Mouse (Mus musculus) CH12.LX (cell line): ENCODE results near the gene Samd4b. TPM values are rescaled to one million over a fixed set of nuclear protein-coding genes. Genes with fewer than 3 reads are reported as not detected.

Experiments used
- DNase-seq: peaks from one replicate; pipeline ENCODE4 v3.0.0-alpha.2; 2013; ENCODE audit errors: extremely low read depth
- H3K27ac ChIP-seq: 2 replicates; pipeline ENCODE4 v1.5.1; 2012; ENCODE audit warnings: low read depth, mild to moderate bottlenecking, control low read depth, moderate library complexity; ENCODE audit not compliant: insufficient read depth
- H3K27me3 ChIP-seq: replicated peaks from 2 replicates; pipeline ENCODE3; 2012; ENCODE audit warnings: inconsistent platforms
- H3K36me3 ChIP-seq, 2 experiments: replicated peaks in 1 of 2; 2 replicates each; pipeline versions ENCODE3 to v1.6.1; 2012; ENCODE audit warnings: inconsistent platforms in 1 of 2, low read length in 1 of 2, mild to moderate bottlenecking in 1 of 2, mixed read lengths in 1 of 2, moderate library complexity in 1 of 2; ENCODE audit not compliant: control insufficient read depth in 1 of 2, insufficient read depth in 1 of 2
- H3K4me1 ChIP-seq, 2 experiments: 2 replicates each; pipeline ENCODE4 v1.6.1; 2012; ENCODE audit warnings: inconsistent platforms in 1 of 2, moderate library complexity in 1 of 2; ENCODE audit not compliant: insufficient read depth in 2 of 2, control insufficient read depth in 1 of 2
- H3K4me2 ChIP-seq: 2 replicates; pipeline ENCODE4 v1.6.1; 2012; ENCODE audit warnings: low read depth, mild to moderate bottlenecking, control low read depth; ENCODE audit not compliant: poor library complexity, insufficient read depth, severe bottlenecking
- H3K4me3 ChIP-seq, 3 experiments: fragments of 150-350 bp in 1 of 3; sonication (generic) in 1 of 3; replicated peaks in 1 of 3; 2 replicates each; pipeline versions ENCODE3 to v1.5.1; 2011 to 2012; ENCODE audit warnings: low read depth in 2 of 3, low read length in 2 of 3, mild to moderate bottlenecking in 2 of 3, moderate library complexity in 2 of 3, control low read depth in 1 of 3, improper control_type of control experiment in 1 of 3, inconsistent platforms in 1 of 3, mixed read lengths in 1 of 3; ENCODE audit not compliant: poor library complexity in 1 of 3
- H3K79me2 ChIP-seq: replicated peaks from 2 replicates; pipeline ENCODE4 v1.6.1; 2012; ENCODE audit warnings: mild to moderate bottlenecking, moderate library complexity; ENCODE audit not compliant: control insufficient read depth, poor library complexity, insufficient read depth, severe bottlenecking; ENCODE audit errors: extremely low read depth
- H3K9ac ChIP-seq: 2 replicates; pipeline ENCODE4 v1.6.1; 2012; ENCODE audit warnings: low read depth, mild to moderate bottlenecking, control low read depth, moderate library complexity; ENCODE audit not compliant: insufficient read depth
- H3K9me3 ChIP-seq: replicated peaks from 2 replicates; pipeline ENCODE3; 2012; ENCODE audit warnings: low read length, inconsistent platforms, mixed read lengths
- CHD1 ChIP-seq: IDR thresholded peaks from 2 replicates; pipeline ENCODE4 v1.6.1; 2012; ENCODE audit warnings: low read depth, low read length, improper control_type of control experiment, inconsistent platforms
- CTCF ChIP-seq, 2 experiments: IDR thresholded peaks in 1 of 2; conservative IDR thresholded peaks in 1 of 2; 2 replicates each; pipeline ENCODE4 v1.5.1; 2011 to 2012; ENCODE audit warnings: low read depth in 2 of 2, low read length in 2 of 2, improper control_type of control experiment in 1 of 2, inconsistent platforms in 1 of 2, mild to moderate bottlenecking in 1 of 2, moderate library complexity in 1 of 2
- ELF1 ChIP-seq: IDR thresholded peaks from 2 replicates; pipeline ENCODE4 v1.6.1; 2014; ENCODE audit warnings: low read depth, mild to moderate bottlenecking, inconsistent platforms, low read length, improper control_type of control experiment
- EP300 ChIP-seq: IDR thresholded peaks from 2 replicates; pipeline ENCODE4 v1.6.1; 2011; ENCODE audit warnings: low read length, improper control_type of control experiment
- ETS1 ChIP-seq: conservative IDR thresholded peaks from 2 replicates; pipeline ENCODE4 v1.6.1; 2012; ENCODE audit warnings: low read depth, mild to moderate bottlenecking, inconsistent platforms, low read length, improper control_type of control experiment, moderate library complexity
- GABPA ChIP-seq: IDR thresholded peaks from 2 replicates; pipeline ENCODE4 v1.6.1; 2012; ENCODE audit warnings: low read depth, low read length, improper control_type of control experiment, inconsistent platforms; ENCODE audit not compliant: insufficient replicate concordance
- HCFC1 ChIP-seq: IDR thresholded peaks from 2 replicates; pipeline ENCODE4 v1.6.1; 2012; ENCODE audit warnings: low read depth, mild to moderate bottlenecking, inconsistent platforms, low read length, improper control_type of control experiment
- IRF4 ChIP-seq: IDR thresholded peaks from 2 replicates; pipeline ENCODE4 v1.6.1; 2014; ENCODE audit warnings: low read depth, mild to moderate bottlenecking, inconsistent platforms, low read length, improper control_type of control experiment
- JUND ChIP-seq: conservative IDR thresholded peaks from 2 replicates; pipeline ENCODE4 v1.6.1; 2011; ENCODE audit warnings: low read depth, low read length, improper control_type of control experiment
- MAFK ChIP-seq: IDR thresholded peaks from 2 replicates; pipeline ENCODE4 v1.6.1; 2011; ENCODE audit warnings: low read length, improper control_type of control experiment; ENCODE audit not compliant: insufficient replicate concordance
- MAZ ChIP-seq: IDR thresholded peaks from 2 replicates; pipeline ENCODE4 v1.6.1; 2012; ENCODE audit warnings: low read depth, mild to moderate bottlenecking, inconsistent platforms, low read length, improper control_type of control experiment, moderate library complexity
- MEF2A ChIP-seq: IDR thresholded peaks from 2 replicates; pipeline ENCODE4 v1.6.1; 2014; ENCODE audit warnings: low read depth, mild to moderate bottlenecking, inconsistent platforms, low read length, improper control_type of control experiment, borderline replicate concordance
- MYC ChIP-seq: IDR thresholded peaks from 2 replicates; pipeline ENCODE4 v1.6.1; 2011; ENCODE audit warnings: low read depth, mild to moderate bottlenecking, improper control_type of control experiment, low read length
- NRF1 ChIP-seq: IDR thresholded peaks from 2 replicates; pipeline ENCODE4 v1.6.1; 2014; ENCODE audit warnings: low read depth, mild to moderate bottlenecking, inconsistent platforms, low read length, improper control_type of control experiment, moderate library complexity
- POLR2A ChIP-seq: IDR thresholded peaks from 2 replicates; pipeline ENCODE4 v1.6.1; 2011; ENCODE audit warnings: low read depth, mild to moderate bottlenecking, improper control_type of control experiment, low read length
- POLR2AphosphoS2 ChIP-seq: IDR thresholded peaks from 2 replicates; pipeline ENCODE4 v1.6.1; 2011; ENCODE audit warnings: low read depth, low read length, improper control_type of control experiment
- RCOR1 ChIP-seq: conservative IDR thresholded peaks from 2 replicates; pipeline ENCODE4 v1.6.1; 2012; ENCODE audit warnings: low read depth, mild to moderate bottlenecking, inconsistent platforms, low read length, improper control_type of control experiment
- TBP ChIP-seq: conservative IDR thresholded peaks from 2 replicates; pipeline ENCODE4 v1.6.1; 2011; ENCODE audit warnings: low read depth, low read length, improper control_type of control experiment
- UBTF ChIP-seq: IDR thresholded peaks from 2 replicates; pipeline ENCODE4 v1.6.1; 2012; ENCODE audit warnings: low read depth, mild to moderate bottlenecking, inconsistent platforms, low read length, improper control_type of control experiment, moderate library complexity
- USF1 ChIP-seq: IDR thresholded peaks from 2 replicates; pipeline ENCODE4 v1.6.1; 2014; ENCODE audit warnings: low read depth, mild to moderate bottlenecking, inconsistent platforms, low read length, improper control_type of control experiment
- USF2 ChIP-seq: conservative IDR thresholded peaks from 2 replicates; pipeline ENCODE4 v1.6.1; 2011; ENCODE audit warnings: low read depth, low read length, improper control_type of control experiment
- ZC3H11A ChIP-seq: IDR thresholded peaks from 2 replicates; pipeline ENCODE4 v1.6.1; 2012; ENCODE audit warnings: low read depth, mild to moderate bottlenecking, inconsistent platforms, low read length, improper control_type of control experiment
- ZMIZ1 ChIP-seq: IDR thresholded peaks from 2 replicates; pipeline ENCODE4 v1.6.1; 2012; ENCODE audit warnings: low read depth, mild to moderate bottlenecking, inconsistent platforms, low read length, improper control_type of control experiment
- ZNF384 ChIP-seq: IDR thresholded peaks from 2 replicates; pipeline ENCODE4 v1.6.1; 2012; ENCODE audit warnings: low read depth, low read length, improper control_type of control experiment, inconsistent platforms
- dilution Hi-C: fragments of 300-500 bp; cut with MboI; formaldehyde crosslinking; loops from 2 replicates; pipeline ENCODE4 v1.14.3; 2020; ENCODE audit warnings: low sequenced_read_pairs; ENCODE audit not compliant: extremely low pct_unique_long_range_greater_than_20kb, extremely low pct_ligation_motif_present
- in situ Hi-C: fragments of 300-500 bp; cut with MboI; formaldehyde crosslinking; loops from 3 replicates; pipeline ENCODE4 v1.14.3; 2019; ENCODE audit warnings: low sequenced_read_pairs, low pct_ligation_motif_present, low pct_unique_long_range_greater_than_20kb, mixed read lengths
- polyA plus RNA-seq: library from polyadenylated mRNA; unstranded; fragments of >175 nt; gene quantifications from 2 replicates; pipeline ENCODE4 v1.2.1, GENCODE M21; 2012; ENCODE audit warnings: low read depth; ENCODE audit not compliant: insufficient read length
- total RNA-seq, 2 experiments: library from RNA; depleted of rRNA; stranded (reverse); fragments of 300-350 nt in 1 of 2; fragments of >200 nt in 1 of 2; gene quantifications; 2 replicates each; pipeline ENCODE4 v1.2.3; 2012 to 2014

Gene Samd4b
- total and polyA plus RNA-seq, 3 experiments: 3.7 to 24.6 (median 10.0) TPM

GRCm38 (mm10) chr7:28435660-28436259 lies 162.2 kb downstream of the Samd4b start:
- peak overlapping the region; percentile 91 for H3K4me2 ChIP-seq
- no peaks in the 10 kb centered on the region for H3K27me3 ChIP-seq
- H3K4me1 ChIP-seq: peaks cover 4 to 64% of the 10 kb centered on the region in 2 experiments; a peak in 3 of 4 replicates
- in situ Hi-C loops (loop anchor here (5.0 kb wide), 1 partner anchor 97 kb away; no protein-coding TSS in a partner anchor), dilution Hi-C loops (no loop called here)
- H3K9me3 ChIP-seq: no peaks in the 10 kb centered on the region
- H3K9ac ChIP-seq: peak overlapping the region; percentile 88
- peak overlapping the region; percentile 62 to 79 (median 70) for H3K4me3 ChIP-seq
- H3K79me2 ChIP-seq: peaks cover 7% of the 10 kb centered on the region
- H3K27ac ChIP-seq: no peak overlapping the region
- 0 out of 2 replicates have a peak, but pooled peaks have one; percentile 6 for TF ChIP-seq UBTF
- no peak for TF ChIP-seq IRF4
- TF ChIP-seq RCOR1: no peak
- TF ChIP-seq POLR2AphosphoS2: no peak
- no peak for TF ChIP-seq ZNF384
- TF ChIP-seq JUND: no peak
- no peak for DNase-seq
- H3K36me3 ChIP-seq: peaks cover 0 to 15% of the 10 kb centered on the region in 2 experiments

- H3K36me3 ChIP-seq: peaks cover 0 to 35% of the 10 kb centered on the region in 2 experiments
- in situ Hi-C loops (no loop called here), dilution Hi-C loops (no loop called here)
- no peaks in the 10 kb centered on the region for H3K9me3 ChIP-seq
- DNase-seq: no peak
- H3K4me2 ChIP-seq: no peak overlapping the region
- no peak overlapping the region for H3K9ac ChIP-seq
- TF ChIP-seq MAZ (no peak), ELF1 (no peak), POLR2AphosphoS2 (no peak), CHD1 (no peak), HCFC1 (no peak), CTCF (conservative IDR thresholded peaks at IDR 0.05 in 1 of 2, IDR thresholded peaks at IDR 0.05 in 1 of 2; ENCODE audit: low read depth in 2 of 2, low read length in 2 of 2) (no peak), POLR2A (no peak), GABPA (no peak), MYC (no peak), ZMIZ1 (no peak), NRF1 (no peak), EP300 (no peak), TBP (no peak), USF1 (no peak), MEF2A (no peak), ETS1 (no peak), MAFK (no peak), ZC3H11A (no peak), USF2 (no peak)
- H3K4me3 ChIP-seq: no peak overlapping the region
- peaks cover 4 to 70% of the 10 kb centered on the region in 2 experiments; a peak in 3 of 4 replicates for H3K4me1 ChIP-seq
- no peaks in the 10 kb centered on the region for H3K27me3 ChIP-seq
- H3K79me2 ChIP-seq: peaks cover 14% of the 10 kb centered on the region
- no peak overlapping the region for H3K27ac ChIP-seq
Measured at GRCm38 (mm10) chr7:28432252-28432651, 165.7 kb downstream of the Samd4b start.
